Mouse (Mus musculus) testis, adult 2 months (tissue): ENCODE results near the gene Aldh1a3. TPM values are rescaled to one million over a fixed set of nuclear protein-coding genes. Genes with fewer than 3 reads are reported as not detected.

Experiments
- H3K27ac ChIP-seq: fragments of 200-500 bp; 2 replicates; pipeline ENCODE4 v1.5.1; 2012; ENCODE audit warnings: low read depth, low read length; ENCODE audit not compliant: control insufficient read depth, insufficient read depth
- H3K27me3 ChIP-seq: fragments of 200-500 bp; 2 replicates; pipeline ENCODE4 v1.6.1; 2012; ENCODE audit warnings: mild to moderate bottlenecking, low read length, moderate library complexity; ENCODE audit not compliant: control insufficient read depth, insufficient read depth
- H3K36me3 ChIP-seq: fragments of 200-500 bp; 2 replicates; pipeline ENCODE4 v1.6.1; 2012; ENCODE audit warnings: mild to moderate bottlenecking, low read length; ENCODE audit not compliant: control insufficient read depth, insufficient read depth
- H3K4me1 ChIP-seq: fragments of 200-500 bp; 2 replicates; pipeline ENCODE4 v1.6.1; 2012; ENCODE audit warnings: low read length; ENCODE audit not compliant: control insufficient read depth, insufficient read depth
- H3K4me3 ChIP-seq: fragments of 200-500 bp; 2 replicates; pipeline ENCODE4 v1.5.1; 2012; ENCODE audit warnings: low read depth, mild to moderate bottlenecking, low read length, moderate library complexity, mixed read lengths; ENCODE audit not compliant: control insufficient read depth
- CTCF ChIP-seq: fragments of 200-500 bp; IDR thresholded peaks from 2 replicates; pipeline ENCODE4 v1.5.1; 2012; ENCODE audit warnings: low read depth, mild to moderate bottlenecking, inconsistent platforms, low read length, moderate library complexity; ENCODE audit not compliant: control insufficient read depth, insufficient read depth, insufficient replicate concordance
- POLR2A ChIP-seq: fragments of 200-500 bp; IDR thresholded peaks from 2 replicates; pipeline ENCODE4 v1.6.1; 2012; ENCODE audit warnings: low read depth, mild to moderate bottlenecking, inconsistent platforms, low read length, moderate library complexity; ENCODE audit not compliant: control insufficient read depth
- polyA plus RNA-seq: library from polyadenylated mRNA; depleted of rRNA; stranded (reverse); fragments of >200 nt; gene quantifications from 2 replicates; pipeline ENCODE4 v1.2.3, GENCODE M21; 2012

Gene Aldh1a3
- polyA plus RNA-seq, 1 experiment: 1.6 TPM

GRCm38 (mm10) chr7:66369071-66369933, 58.0 kb downstream of the Aldh1a3 start:
- TF ChIP-seq CTCF (no peak), POLR2A (no peak)
- Histone ChIP-seq H3K4me1 (no peaks in the 10 kb centered on the region), H3K27ac (no peak overlapping the region), H3K4me3 (no peak overlapping the region), H3K27me3 (no peaks in the 10 kb centered on the region), H3K36me3 (no peaks in the 10 kb centered on the region)

- H3K27ac ChIP-seq: no peak within 1 kb of the TSS
- H3K4me1 ChIP-seq: no peaks in the 10 kb centered on the region
- no peak within 1 kb of the TSS for H3K4me3 ChIP-seq
- no peaks in the 10 kb centered on the region for H3K27me3 ChIP-seq
- TF ChIP-seq CTCF (no peak), POLR2A (no peak)
- H3K36me3 ChIP-seq: no peaks in the 10 kb centered on the region
These were observed 61.4 kb downstream of the Aldh1a3 start, which contains the start of gene Gm10974 for GRCm38 (mm10) chr7:66365904-66366303. Gene Gm10974, plus strand, starts transcription at chr7:66365905.

GRCm38 (mm10) chr7:66365411-66365810, 61.9 kb downstream of the Aldh1a3 start:
- H3K36me3 ChIP-seq: no peaks in the 10 kb centered on the region
- H3K4me3 ChIP-seq: no peak overlapping the region
- no peaks in the 10 kb centered on the region for H3K4me1 ChIP-seq
- H3K27ac ChIP-seq: no peak overlapping the region
- no peaks in the 10 kb centered on the region for H3K27me3 ChIP-seq
- TF ChIP-seq POLR2A (no peak), CTCF (no peak)

- Histone ChIP-seq H3K27me3 (no peaks in the 10 kb centered on the region), H3K36me3 (no peaks in the 10 kb centered on the region), H3K4me3 (no peak overlapping the region), H3K4me1 (no peaks in the 10 kb centered on the region), H3K27ac (no peak overlapping the region)
- TF ChIP-seq CTCF (no peak), POLR2A (no peak)
These were observed 62.8 kb downstream of the Aldh1a3 start for GRCm38 (mm10) chr7:66364491-66364890.

GRCm38 (mm10) chr7:66359044-66359443, 68.3 kb downstream of the Aldh1a3 start:
- Histone ChIP-seq H3K27me3 (no peaks in the 10 kb centered on the region), H3K4me1 (peaks cover 3% of the 10 kb centered on the region), H3K27ac (no peak overlapping the region), H3K36me3 (no peaks in the 10 kb centered on the region), H3K4me3 (no peak overlapping the region)
- no peak for TF ChIP-seq POLR2A
- no peak for TF ChIP-seq CTCF

GRCm38 (mm10) chr7:66358461-66358860, 68.9 kb downstream of the Aldh1a3 start:
- H3K4me3 ChIP-seq: no peak overlapping the region
- H3K36me3 ChIP-seq: no peaks in the 10 kb centered on the region
- TF ChIP-seq CTCF (no peak), POLR2A (no peak)
- H3K27me3 ChIP-seq: no peaks in the 10 kb centered on the region
- peaks cover 3% of the 10 kb centered on the region for H3K4me1 ChIP-seq
- H3K27ac ChIP-seq: no peak overlapping the region

GRCm38 (mm10) chr7:66355791-66356522, 71.4 kb downstream of the Aldh1a3 start:
- H3K36me3 ChIP-seq: no peaks in the 10 kb centered on the region
- H3K4me1 ChIP-seq: peaks cover 3% of the 10 kb centered on the region
- no peak overlapping the region for H3K27ac ChIP-seq
- no peak for TF ChIP-seq CTCF
- TF ChIP-seq POLR2A: no peak
- H3K4me3 ChIP-seq: no peak overlapping the region
- no peaks in the 10 kb centered on the region for H3K27me3 ChIP-seq
